Mouse (Mus musculus) liver, embryonic 14.5 days (tissue): Measurements from ENCODE around the gene Wwc1.

Source experiments
- CTCF ChIP-seq: IDR thresholded peaks from 2 replicates; pipeline ENCODE4 v1.5.1; 2016; ENCODE audit warnings: antibody characterized with exemption, low read depth, control low read depth
- EP300 ChIP-seq: IDR thresholded peaks from 2 replicates; pipeline ENCODE4 v1.6.1; 2016; ENCODE audit warnings: antibody characterized with exemption, low read depth

- TF ChIP-seq CTCF (no peak), EP300 (no peak)
These were observed 80.4 kb downstream of the Wwc1 start for GRCm38 (mm10) chr11:35899946-35900345.
